Mouse (Mus musculus) common myeloid progenitor, adult 5-6 weeks (primary cell): Measurements from ENCODE around the gene Bmp15. TPM values are rescaled to one million over a fixed set of nuclear protein-coding genes. Genes with fewer than 3 reads are reported as not detected.

ENCODE experiments used
- ATAC-seq: replicated peaks from 2 replicates; pipeline ENCODE4 v1.8.0; 2016; ENCODE audit warnings: low read depth, mild to moderate bottlenecking, moderate TSS enrichment, inconsistent platforms; ENCODE audit not compliant: poor library complexity, severe bottlenecking
- total RNA-seq: library from RNA; stranded (forward); fragments of 200-1000, 187-1606 nt; gene quantifications from 2 replicates; pipeline ENCODE4 v1.2.3, GENCODE M21; 2017

Gene Bmp15
- total RNA-seq, result not detected in 2 replicates

GRCm38 (mm10) chrX:6320621-6321020 lies at the start of gene Bmp15:
Gene Bmp15, minus strand, starts transcription at chrX:6320721.
- no peak for ATAC-seq

GRCm38 (mm10) chrX:6368822-6369221 lies 48.3 kb upstream of the Bmp15 start:
- no peak for ATAC-seq

GRCm38 (mm10) chrX:6357503-6358114 lies 37.1 kb upstream of the Bmp15 start:
- no peak for ATAC-seq

GRCm38 (mm10) chrX:6356876-6357275 lies 36.4 kb upstream of the Bmp15 start:
- ATAC-seq, result no peak

GRCm38 (mm10) chrX:6345273-6345959 lies 24.9 kb upstream of the Bmp15 start:
- ATAC-seq, result peak; percentile 60; the same call in 1 of the 2 replicates

- no peak for ATAC-seq
Measured at GRCm38 (mm10) chrX:6324056-6324455, 3.5 kb upstream of the Bmp15 start.

- ATAC-seq, result no peak
Measured at GRCm38 (mm10) chrX:6317747-6318146, 2.8 kb downstream of the Bmp15 start.

Other genes with a start within 250 kb of the Bmp15 start
- gene AU022751, start 237.3 kb downstream of the Bmp15 start, total RNA-seq, result not detected in 2 replicates
- gene Nudt10, start 147.7 kb downstream of the Bmp15 start, total RNA-seq, result not detected in 2 replicates
- gene Shroom4, start 79.1 kb upstream of the Bmp15 start, total RNA-seq, result 1.2 TPM in 2 replicates